In the genomic region with DNA sequence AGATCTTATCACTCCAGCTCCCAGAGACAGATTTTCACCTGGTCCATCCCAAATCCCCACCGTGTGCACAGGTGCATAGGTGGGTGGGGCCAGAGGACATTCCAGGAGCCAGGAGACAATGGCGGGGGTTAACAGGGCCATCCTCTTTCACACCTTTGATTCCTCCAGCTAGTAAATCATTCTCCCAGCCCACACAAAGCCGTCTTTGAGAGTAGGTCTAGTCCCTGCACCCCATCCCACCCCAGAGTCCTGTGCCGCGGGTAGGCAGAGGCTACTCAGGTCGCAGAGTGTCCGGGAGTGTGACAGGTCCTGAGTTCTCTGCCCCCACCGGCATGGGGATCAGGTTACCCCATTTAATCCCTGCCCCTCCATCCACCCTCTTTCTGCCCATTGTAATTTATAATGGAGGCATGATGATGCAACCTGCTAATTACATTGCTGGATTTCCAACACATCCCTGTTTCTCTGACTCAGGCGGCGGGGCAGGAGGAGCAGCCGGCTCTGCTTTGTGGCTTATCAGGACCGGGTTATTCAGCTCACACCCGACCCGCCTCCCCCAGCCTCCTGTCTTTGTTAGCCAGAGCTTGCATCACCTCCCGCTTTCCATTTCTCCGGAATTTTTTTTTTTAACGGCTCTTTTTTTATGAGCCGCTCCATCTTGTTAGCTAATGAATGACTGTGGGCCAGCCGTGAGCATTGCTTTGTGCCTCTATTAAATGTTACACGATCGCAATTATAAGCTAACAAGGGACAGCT, we compare ENCODE assay signal across 8 mouse cellular contexts.
A peak's percentile ranks its signal among the peaks of the same experiment; 100 is the strongest.
DNase-seq lines count a peak whose midpoint lies in the region; ATAC-seq and TF ChIP-seq lines count a peak whose summit lies in the region.

No protein-coding gene starts in this region.

- H3K9ac ChIP-seq in ES-E14 (ENCODE audit: insufficient read depth, low read depth, low read length, poor library complexity, severe bottlenecking): peak overlapping the region; percentile 2; the same call in 1 of the 2 replicates
- H3K9ac ChIP-seq in limb, embryonic 13.5 days: 0 out of 2 replicates have a peak overlapping the region, but pooled peaks have one; percentile 32

- H3K27me3 ChIP-seq in limb, embryonic 13.5 days: peaks cover 40% of the 10 kb centered on the region

- peak; percentile 40 for DNase-seq in ES-E14 (ENCODE audit: low read depth, low spot score)
- DNase-seq in embryo, embryonic 10.5 days (ENCODE audit: low spot score): peak; percentile 74
- peak; percentile 66 to 70 for DNase-seq in heart, postnatal 10 days
- DNase-seq in neural tube, embryonic 10.5 days (ENCODE audit: extremely low spot score, low spot score): peak; percentile 43
- DNase-seq in spleen, adult 12 weeks (ENCODE audit: low spot score): no peak
- no peak for DNase-seq in thymus, postnatal 14 days
- no peak for DNase-seq in left cerebral cortex, postnatal 36 days (ENCODE audit: low spot score in 2 of 2)

- no peaks in the 10 kb centered on the region for H3K36me3 ChIP-seq in ES-E14 (ENCODE audit: control insufficient read depth, insufficient read depth, low read length, poor library complexity, severe bottlenecking)
- H3K36me3 ChIP-seq in limb, embryonic 13.5 days: no peaks in the 10 kb centered on the region

- H3K4me2 ChIP-seq in limb, embryonic 13.5 days (replicated peaks): peak overlapping the region; percentile 51

- H3K4me3 ChIP-seq in ES-E14 (ENCODE audit: insufficient read depth in 1 of 2, low read depth in 1 of 2, low read length in 2 of 2, poor library complexity in 1 of 2, severe bottlenecking in 1 of 2): 0 out of 4 replicates have a peak overlapping the region, but pooled peaks of 1 of the 2 experiments have one; percentile 24
- H3K4me3 ChIP-seq in limb, embryonic 13.5 days: no peak overlapping the region

- 4% methylated on average over 21 of the region's 21 CpGs for WGBS in limb, embryonic 13.5 days

- peaks cover 4 to 25% of the 10 kb centered on the region in 2 experiments; a peak in 3 of 4 replicates for H3K4me1 ChIP-seq in ES-E14 (ENCODE audit: control insufficient read depth in 2 of 2, insufficient read depth in 2 of 2, low read length in 2 of 2, poor library complexity in 1 of 2)
- H3K4me1 ChIP-seq in limb, embryonic 13.5 days: peaks cover 51% of the 10 kb centered on the region

- H3K9me3 ChIP-seq in ES-E14 (ENCODE audit: control insufficient read depth, insufficient read depth, low read depth, low read length): no peaks in the 10 kb centered on the region
- H3K9me3 ChIP-seq in limb, embryonic 13.5 days: no peaks in the 10 kb centered on the region

- H3K27ac ChIP-seq in ES-E14 (ENCODE audit: insufficient read depth, low read depth, low read length, poor library complexity, severe bottlenecking): peak overlapping the region; percentile 6; the same call in 1 of the 2 replicates
- no peak overlapping the region for H3K27ac ChIP-seq in limb, embryonic 13.5 days

- ATAC-seq in limb, embryonic 13.5 days (ENCODE audit: low FRiP score, low read depth): no peak

- in situ Hi-C loops in ES-E14 (cut with MboI; ENCODE audit: low sequenced_read_pairs in 2 of 2, unreplicated experiment in 2 of 2): no loop called here

- intact Hi-C loops in heart, postnatal 10 days (cut with DNase I): no loop called here
- intact Hi-C loops in left cerebral cortex, postnatal 36 days (cut with DNase I): no loop called here

TF ChIP-seq in ES-E14, 5 proteins besides CTCF, POLR2A, EP300 and RAD21:
- TF ChIP-seq CHD2 (IDR thresholded peaks at IDR 0.05; ENCODE audit: low read depth, low read length) (no peak), ZC3H11A (IDR thresholded peaks at IDR 0.05; ENCODE audit: borderline replicate concordance, low read depth, low read length) (no peak), ZNF384 (IDR thresholded peaks at IDR 0.05; ENCODE audit: low read depth, low read length) (no peak), MAFK (IDR thresholded peaks at IDR 0.05; ENCODE audit: insufficient read depth, low read depth, low read length) (no peak), HCFC1 (IDR thresholded peaks at IDR 0.05; ENCODE audit: borderline replicate concordance, insufficient read depth, low read length) (no peak)

Comparison
In these comparisons a context has a peak if more than half of its experiments do, and no peak if none do; other contexts are left out.
1. DNase-seq: peak in ES-E14 (single experiment), embryo, embryonic 10.5 days (single experiment), heart, postnatal 10 days (2 of 2) and neural tube, embryonic 10.5 days (single experiment); none in spleen, adult 12 weeks (single experiment), thymus, postnatal 14 days (single experiment) and left cerebral cortex, postnatal 36 days (0 of 2).